Mouse (Mus musculus) ES-Bruce4 (cell line): ENCODE measurements around the gene Cadps.

Experiments
- CTCF ChIP-seq: IDR thresholded peaks from one replicate; pipeline ENCODE4 v1.8.1; 2011; ENCODE audit warnings: low read depth, low read length
- EP300 ChIP-seq: IDR thresholded peaks from 2 replicates; pipeline ENCODE4 v1.6.1; 2011; ENCODE audit warnings: low read depth, low read length; ENCODE audit not compliant: insufficient read depth
- POLR2A ChIP-seq: IDR thresholded peaks from one replicate; pipeline ENCODE4 v1.8.1; 2011; ENCODE audit warnings: low read length; ENCODE audit not compliant: insufficient read depth

- no peak for TF ChIP-seq POLR2A
- TF ChIP-seq CTCF = no peak
- no peak for TF ChIP-seq EP300
Measured at GRCm38 (mm10) chr14:12821156-12821813, 1.6 kb downstream of the Cadps start.
